Mouse (Mus musculus): Measurements from ENCODE around the gene Wnk4. TPM values are rescaled to one million over a fixed set of nuclear protein-coding genes. Genes with fewer than 3 reads are reported as not detected.
A peak's percentile ranks its signal among the peaks of the same experiment; 100 is the strongest.

Gene Wnk4
- total RNA-seq (2014; rRNA removed) = 1.5 and 2.5 TPM in 2 replicates
- 6.5 and 8.0 TPM in 2 replicates for polyA plus RNA-seq (2015; fragmentation: Nextera tagmentation; extraction: Ambion mirVana)

GRCm38 (mm10) chr11:101259948-101260825 is at the start of gene Wnk4:
Wnk4 (plus strand) TSS chr11:101260567.
- Histone ChIP-seq H3K27me3 (ENCODE audit: insufficient read depth, low read length) (peaks cover 11% of the 10 kb centered on the region; the same call in 1 of the 2 replicates), H3K9ac (replicated peaks; ENCODE audit: low read length) (peak within 1 kb of the TSS; percentile 63), H3K27ac (peak within 1 kb of the TSS; percentile 41; the same call in 1 of the 2 replicates), H3K4me1 (ENCODE audit: insufficient read depth, low read length) (peaks cover 17% of the 10 kb centered on the region), H3K4me3 (ENCODE audit: low read length) (peak within 1 kb of the TSS; percentile 42), H3K4me2 (ENCODE audit: low read depth, low read length) (peak within 1 kb of the TSS; percentile 97), H3K36me3 (ENCODE audit: insufficient read depth, low read length) (peaks cover 11% of the 10 kb centered on the region; the same call in 1 of the 2 replicates), H3K9me3 (ENCODE audit: low read length) (no peaks in the 10 kb centered on the region)
- TF ChIP-seq CTCF (IDR thresholded peaks at IDR 0.05; ENCODE audit: low read depth) = no peak
- peak; percentile 61 for DNase-seq (ENCODE audit: low spot score)
- ATAC-seq = peak; percentile 71
- 1% methylated on average over 42 of the region's 43 CpGs for WGBS

- Histone ChIP-seq H3K4me1 (ENCODE audit: insufficient read depth, low read length) (no peaks in the 10 kb centered on the region), H3K9ac (replicated peaks; ENCODE audit: low read length) (no peak overlapping the region), H3K9me3 (ENCODE audit: low read length) (no peaks in the 10 kb centered on the region), H3K36me3 (ENCODE audit: insufficient read depth, low read length) (peaks cover 62% of the 10 kb centered on the region), H3K27me3 (ENCODE audit: insufficient read depth, low read length) (no peaks in the 10 kb centered on the region), H3K4me2 (ENCODE audit: low read depth, low read length) (no peak overlapping the region), H3K4me3 (ENCODE audit: low read length) (no peak overlapping the region), H3K27ac (no peak overlapping the region)
- peak; percentile 78 for TF ChIP-seq CTCF (IDR thresholded peaks at IDR 0.05; ENCODE audit: low read depth)
- ATAC-seq (peak; percentile 64; the same call in 1 of the 2 replicates), DNase-seq (ENCODE audit: low spot score) (peak; percentile 94)
- WGBS = 42% methylated on average over 3 of the region's 3 CpGs
These were observed 48.4 kb upstream of the Wnk4 start for GRCm38 (mm10) chr11:101211970-101212369.

GRCm38 (mm10) chr11:101216936-101217335 is 43.4 kb upstream of the Wnk4 start:
- DNase-seq (ENCODE audit: low spot score) = no peak
- no peak overlapping the region for H3K4me3 ChIP-seq (ENCODE audit: low read length)
- H3K4me2 ChIP-seq (ENCODE audit: low read depth, low read length) = no peak overlapping the region
- H3K9ac ChIP-seq (replicated peaks; ENCODE audit: low read length) = no peak overlapping the region
- no peaks in the 10 kb centered on the region for H3K4me1 ChIP-seq (ENCODE audit: insufficient read depth, low read length)
- H3K27me3 ChIP-seq (ENCODE audit: insufficient read depth, low read length) = no peaks in the 10 kb centered on the region
- no peak for TF ChIP-seq CTCF (IDR thresholded peaks at IDR 0.05; ENCODE audit: low read depth)
- peaks cover 36% of the 10 kb centered on the region for H3K36me3 ChIP-seq (ENCODE audit: insufficient read depth, low read length)
- no peak for ATAC-seq
- H3K27ac ChIP-seq = no peak overlapping the region
- H3K9me3 ChIP-seq (ENCODE audit: low read length) = no peaks in the 10 kb centered on the region
- WGBS = 94% methylated on average over 5 of the region's 5 CpGs

GRCm38 (mm10) chr11:101218436-101219055 is 41.8 kb upstream of the Wnk4 start:
- TF ChIP-seq CTCF (IDR thresholded peaks at IDR 0.05; ENCODE audit: low read depth) = no peak
- ATAC-seq (no peak), DNase-seq (ENCODE audit: low spot score) (no peak)
- Histone ChIP-seq H3K9me3 (ENCODE audit: low read length) (no peaks in the 10 kb centered on the region), H3K9ac (replicated peaks; ENCODE audit: low read length) (no peak overlapping the region), H3K36me3 (ENCODE audit: insufficient read depth, low read length) (peaks cover 28% of the 10 kb centered on the region), H3K27me3 (ENCODE audit: insufficient read depth, low read length) (no peaks in the 10 kb centered on the region), H3K27ac (no peak overlapping the region), H3K4me3 (ENCODE audit: low read length) (no peak overlapping the region), H3K4me1 (ENCODE audit: insufficient read depth, low read length) (no peaks in the 10 kb centered on the region), H3K4me2 (ENCODE audit: low read depth, low read length) (no peak overlapping the region)
- WGBS = 82% methylated on average over 10 of the region's 10 CpGs

GRCm38 (mm10) chr11:101220853-101221252 is 39.5 kb upstream of the Wnk4 start:
- no peaks in the 10 kb centered on the region for H3K9me3 ChIP-seq (ENCODE audit: low read length)
- ATAC-seq (no peak), DNase-seq (ENCODE audit: low spot score) (no peak)
- no peak for TF ChIP-seq CTCF (IDR thresholded peaks at IDR 0.05; ENCODE audit: low read depth)
- H3K27me3 ChIP-seq (ENCODE audit: insufficient read depth, low read length) = no peaks in the 10 kb centered on the region
- H3K9ac ChIP-seq (replicated peaks; ENCODE audit: low read length) = no peak overlapping the region
- H3K36me3 ChIP-seq (ENCODE audit: insufficient read depth, low read length) = peaks cover 5% of the 10 kb centered on the region; the same call in 1 of the 2 replicates
- H3K4me2 ChIP-seq (ENCODE audit: low read depth, low read length) = no peak overlapping the region
- no peaks in the 10 kb centered on the region for H3K4me1 ChIP-seq (ENCODE audit: insufficient read depth, low read length)
- no peak overlapping the region for H3K4me3 ChIP-seq (ENCODE audit: low read length)
- WGBS = 52% methylated on average over 2 of the region's 2 CpGs
- H3K27ac ChIP-seq = no peak overlapping the region

- H3K9ac ChIP-seq (replicated peaks; ENCODE audit: low read length) = no peak overlapping the region
- peaks cover 5% of the 10 kb centered on the region; the same call in 1 of the 2 replicates for H3K36me3 ChIP-seq (ENCODE audit: insufficient read depth, low read length)
- ATAC-seq (no peak), DNase-seq (ENCODE audit: low spot score) (no peak)
- H3K4me3 ChIP-seq (ENCODE audit: low read length) = no peak overlapping the region
- no peak overlapping the region for H3K27ac ChIP-seq
- H3K27me3 ChIP-seq (ENCODE audit: insufficient read depth, low read length) = no peaks in the 10 kb centered on the region
- WGBS = 86% methylated on average over 8 of the region's 8 CpGs
- no peaks in the 10 kb centered on the region for H3K9me3 ChIP-seq (ENCODE audit: low read length)
- TF ChIP-seq CTCF (IDR thresholded peaks at IDR 0.05; ENCODE audit: low read depth) = no peak
- H3K4me2 ChIP-seq (ENCODE audit: low read depth, low read length) = no peak overlapping the region
- H3K4me1 ChIP-seq (ENCODE audit: insufficient read depth, low read length) = no peaks in the 10 kb centered on the region
These were observed 38.9 kb upstream of the Wnk4 start for GRCm38 (mm10) chr11:101221306-101221986.
